8 mouse cellular contexts compared by ENCODE assay signal in genomic region chr11:72440965-72441664, GRCm38 (mm10). TPM values are rescaled to one million over a fixed set of nuclear protein-coding genes. Genes with fewer than 3 reads are reported as not detected.
DNase-seq lines count a peak whose midpoint lies in the region; ATAC-seq and TF ChIP-seq lines count a peak whose summit lies in the region.

TSS of gene Mybbp1a (plus strand) at chr11:72441355.

- H3K27ac ChIP-seq in embryonic facial prominence, embryonic 13.5 days = peak within 1 kb of the TSS; percentile 85
- peak within 1 kb of the TSS; percentile 81 for H3K27ac ChIP-seq in heart, adult 2 months
- H3K27ac ChIP-seq in limb, embryonic 13.5 days = peak within 1 kb of the TSS; percentile 90
- peak within 1 kb of the TSS; percentile 97 for H3K27ac ChIP-seq in midbrain, embryonic 16.5 days (ENCODE audit: low read length)

- TF ChIP-seq EP300 in heart, adult 2 months (IDR thresholded peaks at IDR 0.05; ENCODE audit: insufficient read depth, low read depth, low read length) = peak; percentile 81; the same call in 1 of the 2 replicates

- no peaks in the 10 kb centered on the region for H3K27me3 ChIP-seq in embryonic facial prominence, embryonic 13.5 days
- H3K27me3 ChIP-seq in heart, adult 2 months (ENCODE audit: control insufficient read depth, insufficient read depth, low read length) = no peaks in the 10 kb centered on the region
- no peaks in the 10 kb centered on the region for H3K27me3 ChIP-seq in limb, embryonic 13.5 days
- H3K27me3 ChIP-seq in midbrain, embryonic 16.5 days (ENCODE audit: control insufficient read depth, insufficient read depth, low read depth, low read length) = no peaks in the 10 kb centered on the region

- 0 out of 2 replicates have a peak, but pooled peaks have one; percentile 10 for TF ChIP-seq CTCF in heart, adult 2 months (IDR thresholded peaks at IDR 0.05)

- H3K4me1 ChIP-seq in embryonic facial prominence, embryonic 13.5 days = peaks cover 9% of the 10 kb centered on the region
- H3K4me1 ChIP-seq in heart, adult 2 months (ENCODE audit: control insufficient read depth, insufficient read depth, low read length) = peaks cover 2% of the 10 kb centered on the region
- peaks cover 10% of the 10 kb centered on the region for H3K4me1 ChIP-seq in limb, embryonic 13.5 days
- peaks cover 7% of the 10 kb centered on the region for H3K4me1 ChIP-seq in midbrain, embryonic 16.5 days (ENCODE audit: control insufficient read depth, insufficient read depth, low read length)

- H3K4me2 ChIP-seq in embryonic facial prominence, embryonic 13.5 days = peak within 1 kb of the TSS; percentile 79
- H3K4me2 ChIP-seq in limb, embryonic 13.5 days (replicated peaks) = peak within 1 kb of the TSS; percentile 95
- peak within 1 kb of the TSS; percentile 76 for H3K4me2 ChIP-seq in midbrain, embryonic 16.5 days (ENCODE audit: low read length)

- peak; percentile 95 for TF ChIP-seq POLR2A in heart, adult 2 months (IDR thresholded peaks at IDR 0.05; ENCODE audit: insufficient read depth, low read depth, low read length)

- H3K79me2 ChIP-seq in heart, adult 2 months (replicated peaks; ENCODE audit: control insufficient read depth, insufficient read depth, low read length) = no peaks in the 10 kb centered on the region

- intact Hi-C loops in heart, adult 2 months (cut with DNase I) = loop anchor here (2.0 to 10.0 kb wide), 2 partner anchors 124 to 354 kb away; partner anchors contain the start of genes Cyb5d2 and Zzef1

- peak within 1 kb of the TSS; percentile 76 for H3K4me3 ChIP-seq in embryonic facial prominence, embryonic 13.5 days
- peak within 1 kb of the TSS; percentile 93 for H3K4me3 ChIP-seq in heart, adult 2 months
- peak within 1 kb of the TSS; percentile 97 for H3K4me3 ChIP-seq in limb, embryonic 13.5 days
- H3K4me3 ChIP-seq in midbrain, embryonic 16.5 days (ENCODE audit: low read depth, low read length) = peak within 1 kb of the TSS; percentile 61

- H3K9ac ChIP-seq in embryonic facial prominence, embryonic 13.5 days = peak within 1 kb of the TSS; percentile 92
- H3K9ac ChIP-seq in heart, adult 2 months (ENCODE audit: low read depth, low read length) = peak within 1 kb of the TSS; percentile 80
- peak within 1 kb of the TSS; percentile 94 for H3K9ac ChIP-seq in limb, embryonic 13.5 days
- peak within 1 kb of the TSS; percentile 73 for H3K9ac ChIP-seq in midbrain, embryonic 16.5 days (ENCODE audit: low read depth, low read length)

- DNase-seq in 3134 (ENCODE audit: extremely low read depth, insufficient read length, low spot score) = peak; percentile 97
- DNase-seq in adrenal gland, postnatal 36 days = peak; percentile 98 to 99
- DNase-seq in heart, adult 2 months = peak; percentile 98 to 99
- DNase-seq in kidney, adult 8-10 months = peak; percentile 97 to 99
- peak; percentile 98 to 99 for DNase-seq in spleen, postnatal 10 days (ENCODE audit: low spot score in 2 of 2)

- peak; percentile 82 for ATAC-seq in embryonic facial prominence, embryonic 13.5 days (ENCODE audit: insufficient number of reproducible peaks, insufficient read depth, low FRiP score, low TSS enrichment, low read depth)
- ATAC-seq in limb, embryonic 13.5 days (ENCODE audit: low FRiP score, low read depth) = peak; percentile 94
- ATAC-seq in midbrain, embryonic 16.5 days = peak; percentile 94

- H3K36me3 ChIP-seq in embryonic facial prominence, embryonic 13.5 days = peaks cover 40% of the 10 kb centered on the region
- H3K36me3 ChIP-seq in heart, adult 2 months (ENCODE audit: control insufficient read depth, insufficient read depth, low read length) = no peaks in the 10 kb centered on the region; the same call in 1 of the 2 replicates
- H3K36me3 ChIP-seq in limb, embryonic 13.5 days = peaks cover 40% of the 10 kb centered on the region
- peaks cover 24% of the 10 kb centered on the region for H3K36me3 ChIP-seq in midbrain, embryonic 16.5 days (ENCODE audit: control insufficient read depth, insufficient read depth, low read length)

- no peaks in the 10 kb centered on the region for H3K9me3 ChIP-seq in embryonic facial prominence, embryonic 13.5 days
- H3K9me3 ChIP-seq in limb, embryonic 13.5 days = no peaks in the 10 kb centered on the region
- no peaks in the 10 kb centered on the region for H3K9me3 ChIP-seq in midbrain, embryonic 16.5 days (replicated peaks; ENCODE audit: control insufficient read depth, low read length, poor library complexity, severe bottlenecking)

- under 1% methylated on average over 46 of the region's 46 CpGs for WGBS in embryonic facial prominence, embryonic 13.5 days
- under 1% methylated on average over 46 of the region's 46 CpGs for WGBS in heart, adult 2 months
- WGBS in limb, embryonic 13.5 days = under 1% methylated on average over 46 of the region's 46 CpGs
- under 1% methylated on average over 46 of the region's 46 CpGs for WGBS in midbrain, embryonic 16.5 days

RNA-seq across cellular contexts. Expression of gene Mybbp1a, which starts in this region (rescaled TPM):
- 100 to 1,000 TPM in 1 of 2 experiments, 10 to 100 TPM in 1; 86.3 to 101 TPM for total RNA-seq in adrenal gland, postnatal 36 days (2021)
- polyA plus RNA-seq in embryonic facial prominence, embryonic 13.5 days (2015; fragmentation: Nextera tagmentation; extraction: Ambion mirVana) = 162 and 174 TPM in 2 replicates
- total RNA-seq in heart, adult 2 months (2021) = 10 to 100 TPM; 42.7 to 46.1 TPM
- 21.8 and 30.6 TPM in 2 replicates for polyA plus RNA-seq in heart, adult 2 months (2012; rRNA removed)
- polyA plus RNA-seq in limb, embryonic 13.5 days (2015; fragmentation: Nextera tagmentation; extraction: Ambion mirVana) = 159 and 164 TPM in 2 replicates
- 61.1 and 67.6 TPM in 2 replicates for polyA plus RNA-seq in midbrain, embryonic 16.5 days (2015; fragmentation: Nextera tagmentation; extraction: Ambion mirVana)

Comparison
In these comparisons a context has a peak if more than half of its experiments do, and no peak if none do; other contexts are left out.
1. Peak in every context shown above with its lines: DNase-seq, ATAC-seq, H3K4me3 ChIP-seq and H3K27ac ChIP-seq.